22 mouse cellular contexts compared by ENCODE assay signal in genomic region chr17:13173578-13173977, GRCm38 (mm10). TPM values are rescaled to one million over a fixed set of nuclear protein-coding genes. Genes with fewer than 3 reads are reported as not detected.
ATAC-seq lines count a peak whose summit lies in the region.
"Had no signal": no experiment of that assay in that cellular context is flagged by ENCODE, and none has a peak within 500 bp of the region (broad histone marks: within the 10 kb centered on the region; RNA-seq: fewer than 3 reads in every experiment).

No protein-coding gene starts in this region.

- ATAC-seq in activated CD4-positive, CD25-positive, alpha-beta regulatory T cell, adult 4 months: peak; percentile 72
- ATAC-seq in granulocyte monocyte progenitor cell, adult 5-6 weeks (replicated peaks; ENCODE audit: poor library complexity, severe bottlenecking): peak; percentile 81
- ATAC-seq in hematopoietic stem cell, adult 5-6 weeks (replicated peaks in 1 of 2; ENCODE audit: insufficient read depth in 1 of 2, low FRiP score in 2 of 2, low TSS enrichment in 1 of 2, low read depth in 1 of 2, poor library complexity in 2 of 2, severe bottlenecking in 2 of 2): peak; percentile 52 to 70; a peak in 3 of 4 replicates
- ATAC-seq in megakaryocyte, adult 5-6 weeks (ENCODE audit: poor library complexity, severe bottlenecking): peak; percentile 61
- peak; percentile 69 for ATAC-seq in megakaryocyte-erythroid progenitor cell, adult 5-6 weeks (replicated peaks; ENCODE audit: low FRiP score, low TSS enrichment, poor library complexity, severe bottlenecking)

RNA-seq across cellular contexts. Expression of gene Unc93a, which starts 42.0 kb away (rescaled TPM):
- polyA plus RNA-seq in activated CD4-positive, CD25-positive, alpha-beta regulatory T cell, adult 4 months (2017; shearing (Covaris generic)): not detected
- not detected in 2 replicates for total RNA-seq in granulocyte monocyte progenitor cell, adult 5-6 weeks (2014; fragmentation: Nextera tagmentation)
- total RNA-seq in granulocyte monocyte progenitor cell, adult 5-6 weeks (2017): not detected in 2 replicates
- not detected in 2 replicates for total RNA-seq in hematopoietic stem cell, adult 5-6 weeks (2017)
- not detected in 2 replicates for total RNA-seq in megakaryocyte, adult 5-6 weeks (2015)
- total RNA-seq in megakaryocyte, adult 5-6 weeks (2017): 0.29 TPM in 1 of 2 replicates, not detected in the other
- not detected in 2 replicates for total RNA-seq in megakaryocyte-erythroid progenitor cell, adult 5-6 weeks (2014; fragmentation: Nextera tagmentation)
- total RNA-seq in megakaryocyte-erythroid progenitor cell, adult 5-6 weeks (2017): 0.33 TPM in 1 of 2 replicates, not detected in the other
- polyA plus RNA-seq: CD4-positive, CD25-positive, alpha-beta regulatory T cell, adult 4 months; cortical plate, adult 2 months; embryonic facial prominence, embryonic 10.5 days; embryonic facial prominence, embryonic 12.5 days; embryonic facial prominence, embryonic 14.5 days; forebrain, embryonic 11.5 days; forebrain, embryonic 13.5 days; forebrain, embryonic 15.5 days; G1E had no signal

RNA-seq across cellular contexts. Expression of gene Smok2a, which starts 47.4 kb away (rescaled TPM):
- not detected for polyA plus RNA-seq in activated CD4-positive, CD25-positive, alpha-beta regulatory T cell, adult 4 months (2017; shearing (Covaris generic))
- total RNA-seq in granulocyte monocyte progenitor cell, adult 5-6 weeks (2014; fragmentation: Nextera tagmentation): not detected in 2 replicates
- not detected in 2 replicates for total RNA-seq in granulocyte monocyte progenitor cell, adult 5-6 weeks (2017)
- total RNA-seq in hematopoietic stem cell, adult 5-6 weeks (2017): not detected in 2 replicates
- total RNA-seq in megakaryocyte, adult 5-6 weeks (2015): not detected in 2 replicates
- not detected in 2 replicates for total RNA-seq in megakaryocyte, adult 5-6 weeks (2017)
- not detected in 2 replicates for total RNA-seq in megakaryocyte-erythroid progenitor cell, adult 5-6 weeks (2014; fragmentation: Nextera tagmentation)
- not detected in 2 replicates for total RNA-seq in megakaryocyte-erythroid progenitor cell, adult 5-6 weeks (2017)
- total RNA-seq: adrenal gland, adult 2 months; adrenal gland, postnatal 10 days; adrenal gland, postnatal 25 days; adrenal gland, postnatal 4 days; CH12.LX; forebrain, postnatal 0 days had no signal
- polyA plus RNA-seq: adrenal gland, adult 2 months; brain, embryonic 14.5 days; CD4-positive, CD25-positive, alpha-beta regulatory T cell, adult 4 months; cortical plate, adult 2 months; embryonic facial prominence, embryonic 10.5 days; embryonic facial prominence, embryonic 12.5 days; embryonic facial prominence, embryonic 14.5 days; forebrain, embryonic 11.5 days; forebrain, embryonic 13.5 days; forebrain, embryonic 15.5 days; forebrain, postnatal 0 days; G1E; Patski had no signal

RNA-seq across cellular contexts. Expression of gene Smok2b, which starts 56.5 kb away (rescaled TPM):
- polyA plus RNA-seq in activated CD4-positive, CD25-positive, alpha-beta regulatory T cell, adult 4 months (2017; shearing (Covaris generic)): under 1 TPM in 1 of 2 experiments, not detected in 1; 0.28 TPM
- not detected in 2 replicates for total RNA-seq in granulocyte monocyte progenitor cell, adult 5-6 weeks (2014; fragmentation: Nextera tagmentation)
- not detected in 2 replicates for total RNA-seq in granulocyte monocyte progenitor cell, adult 5-6 weeks (2017)
- not detected in 2 replicates for total RNA-seq in hematopoietic stem cell, adult 5-6 weeks (2017)
- not detected in 2 replicates for total RNA-seq in megakaryocyte, adult 5-6 weeks (2015)
- total RNA-seq in megakaryocyte, adult 5-6 weeks (2017): not detected in 2 replicates
- total RNA-seq in megakaryocyte-erythroid progenitor cell, adult 5-6 weeks (2014; fragmentation: Nextera tagmentation): not detected in 2 replicates
- not detected in 2 replicates for total RNA-seq in megakaryocyte-erythroid progenitor cell, adult 5-6 weeks (2017)
- total RNA-seq: adrenal gland, adult 2 months; adrenal gland, postnatal 10 days; adrenal gland, postnatal 25 days; adrenal gland, postnatal 4 days; CH12.LX; forebrain, postnatal 0 days had no signal
- polyA plus RNA-seq: adrenal gland, adult 2 months; brain, embryonic 14.5 days; CD4-positive, CD25-positive, alpha-beta regulatory T cell, adult 4 months; cortical plate, adult 2 months; embryonic facial prominence, embryonic 10.5 days; embryonic facial prominence, embryonic 12.5 days; embryonic facial prominence, embryonic 14.5 days; forebrain, embryonic 11.5 days; forebrain, embryonic 13.5 days; forebrain, embryonic 15.5 days; forebrain, postnatal 0 days; G1E; Patski had no signal

Comparison
In these comparisons a context has a peak if more than half of its experiments do, and no peak if none do; other contexts are left out.
1. Peak in every context shown above with its lines: ATAC-seq.